Mouse (Mus musculus): Measurements from ENCODE around the gene 1700012A03Rik. TPM values are rescaled to one million over a fixed set of nuclear protein-coding genes. Genes with fewer than 3 reads are reported as not detected.
A peak's percentile ranks its signal among the peaks of the same experiment; 100 is the strongest.

Gene 1700012A03Rik
- not detected in 2 replicates for total RNA-seq (2017)

GRCm38 (mm10) chr6:32049951-32050345, at the start of gene 1700012A03Rik:
Gene 1700012A03Rik (plus strand): TSS chr6:32050246.
- no peak for ATAC-seq (replicated peaks; ENCODE audit: low read depth, poor library complexity, severe bottlenecking)

- no peak for ATAC-seq (replicated peaks; ENCODE audit: low read depth, poor library complexity, severe bottlenecking)
These were observed 45.8 kb upstream of the 1700012A03Rik start for GRCm38 (mm10) chr6:32004228-32004627.

- no peak for ATAC-seq (replicated peaks; ENCODE audit: low read depth, poor library complexity, severe bottlenecking)
These were observed 44.1 kb upstream of the 1700012A03Rik start for GRCm38 (mm10) chr6:32005914-32006313.

GRCm38 (mm10) chr6:32006382-32006781, 43.7 kb upstream of the 1700012A03Rik start:
- no peak for ATAC-seq (replicated peaks; ENCODE audit: low read depth, poor library complexity, severe bottlenecking)

GRCm38 (mm10) chr6:32007336-32007735, 42.7 kb upstream of the 1700012A03Rik start:
- ATAC-seq (replicated peaks; ENCODE audit: low read depth, poor library complexity, severe bottlenecking) = no peak

- ATAC-seq (replicated peaks; ENCODE audit: low read depth, poor library complexity, severe bottlenecking) = no peak
These were observed 33.2 kb upstream of the 1700012A03Rik start for GRCm38 (mm10) chr6:32016841-32017240.

GRCm38 (mm10) chr6:32017406-32018104, 32.5 kb upstream of the 1700012A03Rik start:
- ATAC-seq (replicated peaks; ENCODE audit: low read depth, poor library complexity, severe bottlenecking) = no peak

GRCm38 (mm10) chr6:32018105-32018446, 32.0 kb upstream of the 1700012A03Rik start:
- no peak for ATAC-seq (replicated peaks; ENCODE audit: low read depth, poor library complexity, severe bottlenecking)

GRCm38 (mm10) chr6:32021853-32022536, 28.1 kb upstream of the 1700012A03Rik start:
- no peak; the same call in 1 of the 2 replicates for ATAC-seq (replicated peaks; ENCODE audit: low read depth, poor library complexity, severe bottlenecking)

GRCm38 (mm10) chr6:32022537-32022869, 27.5 kb upstream of the 1700012A03Rik start:
- peak; percentile 78; the same call in 1 of the 2 replicates for ATAC-seq (replicated peaks; ENCODE audit: low read depth, poor library complexity, severe bottlenecking)

GRCm38 (mm10) chr6:32028228-32029009, 21.6 kb upstream of the 1700012A03Rik start:
- ATAC-seq (replicated peaks; ENCODE audit: low read depth, poor library complexity, severe bottlenecking) = peak; percentile 92

- ATAC-seq (replicated peaks; ENCODE audit: low read depth, poor library complexity, severe bottlenecking) = no peak
These were observed 15.8 kb upstream of the 1700012A03Rik start for GRCm38 (mm10) chr6:32034226-32034625.

GRCm38 (mm10) chr6:32045344-32045743, 4.7 kb upstream of the 1700012A03Rik start:
- no peak for ATAC-seq (replicated peaks; ENCODE audit: low read depth, poor library complexity, severe bottlenecking)

- ATAC-seq (replicated peaks; ENCODE audit: low read depth, poor library complexity, severe bottlenecking) = no peak
These were observed 643 bp upstream of the 1700012A03Rik start for GRCm38 (mm10) chr6:32049256-32049950.

- ATAC-seq (replicated peaks; ENCODE audit: low read depth, poor library complexity, severe bottlenecking) = no peak
These were observed 2.3 kb downstream of the 1700012A03Rik start for GRCm38 (mm10) chr6:32052135-32052915.

- ATAC-seq (replicated peaks; ENCODE audit: low read depth, poor library complexity, severe bottlenecking) = no peak
These were observed 6.5 kb downstream of the 1700012A03Rik start for GRCm38 (mm10) chr6:32056525-32056924.

- no peak for ATAC-seq (replicated peaks; ENCODE audit: low read depth, poor library complexity, severe bottlenecking)
These were observed 8.5 kb downstream of the 1700012A03Rik start for GRCm38 (mm10) chr6:32058571-32058970.

GRCm38 (mm10) chr6:32060641-32061040, 10.6 kb downstream of the 1700012A03Rik start:
- ATAC-seq (replicated peaks; ENCODE audit: low read depth, poor library complexity, severe bottlenecking) = no peak

- no peak for ATAC-seq (replicated peaks; ENCODE audit: low read depth, poor library complexity, severe bottlenecking)
These were observed 11.2 kb downstream of the 1700012A03Rik start for GRCm38 (mm10) chr6:32061266-32061665.

All from common myeloid progenitor, adult 5-6 weeks (primary cell).